Mouse (Mus musculus) T-cell, adult 2 months (primary cell): ENCODE data around the gene Sirt7.

Source experiments
- DNase-seq: peaks from one replicate; pipeline ENCODE4 v3.0.0; 2022; ENCODE audit warnings: low spot score

The Sirt7 gene

GRCm38 (mm10) chr11:120625152-120625775, at the start of gene Sirt7:
Gene Sirt7, minus strand, starts transcription at chr11:120625240.
- DNase-seq, result no peak

- DNase-seq, result no peak
These were observed 48.6 kb upstream of the Sirt7 start for GRCm38 (mm10) chr11:120673594-120674122.

GRCm38 (mm10) chr11:120672687-120673593, 47.9 kb upstream of the Sirt7 start, which contains the start of gene Aspscr1:
Gene Aspscr1, plus strand, starts transcription at chr11:120672973.
- peak; percentile 94 for DNase-seq

- DNase-seq, result no peak
These were observed 41.6 kb upstream of the Sirt7 start for GRCm38 (mm10) chr11:120666617-120667016.

DNA sequence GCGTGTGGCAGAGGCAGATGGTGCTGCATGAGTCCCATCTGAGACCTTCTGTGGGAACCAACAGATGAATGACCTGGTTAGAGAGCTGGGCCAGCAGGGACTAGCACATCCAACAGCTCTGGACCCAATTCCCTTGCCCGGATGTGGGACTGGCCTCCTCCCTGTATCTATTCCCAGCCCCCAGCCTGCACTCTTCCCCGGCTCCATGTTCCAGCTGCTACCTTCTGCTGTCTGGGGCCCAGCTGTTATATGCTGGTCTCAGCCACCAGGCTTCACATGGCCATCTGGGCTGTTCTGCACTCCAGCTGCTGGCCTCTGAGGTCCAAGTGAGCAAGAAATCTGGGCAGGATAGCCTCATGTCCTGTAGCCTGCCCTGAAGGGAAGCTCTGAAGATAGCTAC, 40.4 kb upstream of the Sirt7 start:
- no peak for DNase-seq

GRCm38 (mm10) chr11:120663714-120664113, 38.7 kb upstream of the Sirt7 start:
- DNase-seq, result no peak

- DNase-seq, result no peak
These were observed 37.7 kb upstream of the Sirt7 start for GRCm38 (mm10) chr11:120662759-120663158.

DNA sequence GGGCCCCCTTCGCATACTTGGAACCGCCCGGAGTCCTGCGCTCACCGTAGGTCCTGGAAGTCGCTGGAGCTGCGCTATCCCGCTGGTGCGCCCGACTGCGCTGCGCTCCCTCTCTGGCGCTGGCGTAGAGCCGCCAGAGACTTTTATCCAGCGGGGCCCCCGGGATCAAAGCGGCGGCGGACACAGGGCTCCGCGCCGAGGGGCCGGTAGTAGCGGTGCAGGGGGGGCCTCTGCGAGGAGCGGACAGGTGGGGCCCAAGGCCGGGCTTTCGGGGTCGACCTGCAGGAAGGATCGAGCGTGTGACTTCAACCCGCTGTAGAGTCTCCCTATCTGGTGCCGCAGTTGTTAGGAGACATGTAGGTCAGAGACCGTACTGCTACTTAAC, 36.0 kb upstream of the Sirt7 start, which contains the start of gene Notum:
Gene Notum (minus strand): TSS at position 100 of the 385 bp plus-strand sequence.
- no peak for DNase-seq

DNA sequence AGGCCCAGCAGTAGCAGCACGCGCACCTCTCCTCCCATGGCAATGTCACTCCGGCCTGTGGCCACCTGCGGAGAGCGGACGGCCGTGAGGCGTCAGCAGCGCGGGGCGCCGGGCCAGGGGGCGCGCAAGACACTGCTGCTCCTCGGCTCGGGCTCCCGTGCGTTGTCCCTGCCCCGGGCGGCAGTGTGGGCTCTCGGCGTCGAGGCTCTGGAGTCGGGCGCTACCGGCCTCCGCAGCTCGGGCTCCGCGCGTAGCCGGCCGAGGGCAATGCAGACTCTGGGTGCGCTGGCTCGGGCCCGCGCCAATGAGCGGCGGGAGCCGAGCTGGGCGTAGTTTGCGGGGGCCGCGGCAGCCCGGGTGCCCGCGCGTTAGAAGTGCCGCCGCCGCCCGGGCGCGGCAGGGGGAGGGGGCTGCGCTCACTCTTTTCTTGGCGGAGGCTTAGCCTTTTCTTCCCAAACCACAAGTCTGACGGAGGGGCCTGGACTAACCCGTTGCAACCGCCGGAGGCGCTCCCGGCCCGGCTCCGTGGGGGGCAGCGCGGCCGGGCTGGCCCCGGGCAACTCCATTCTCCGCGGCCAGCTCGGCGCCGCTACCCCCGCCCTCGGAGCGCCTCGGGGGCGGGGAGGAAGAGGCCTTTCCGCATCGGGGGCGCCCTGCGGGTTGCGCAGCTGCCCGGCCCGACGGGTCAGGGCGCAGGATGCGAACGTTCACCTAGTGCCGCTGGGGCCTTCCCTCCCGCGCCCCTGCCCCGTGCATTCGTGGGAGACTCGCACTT, 35.4 kb upstream of the Sirt7 start:
- no peak for DNase-seq

- DNase-seq, result no peak
These were observed 34.7 kb upstream of the Sirt7 start for GRCm38 (mm10) chr11:120659509-120660300.

GRCm38 (mm10) chr11:120658876-120659410, 33.9 kb upstream of the Sirt7 start:
- DNase-seq, result peak; percentile 71

DNA sequence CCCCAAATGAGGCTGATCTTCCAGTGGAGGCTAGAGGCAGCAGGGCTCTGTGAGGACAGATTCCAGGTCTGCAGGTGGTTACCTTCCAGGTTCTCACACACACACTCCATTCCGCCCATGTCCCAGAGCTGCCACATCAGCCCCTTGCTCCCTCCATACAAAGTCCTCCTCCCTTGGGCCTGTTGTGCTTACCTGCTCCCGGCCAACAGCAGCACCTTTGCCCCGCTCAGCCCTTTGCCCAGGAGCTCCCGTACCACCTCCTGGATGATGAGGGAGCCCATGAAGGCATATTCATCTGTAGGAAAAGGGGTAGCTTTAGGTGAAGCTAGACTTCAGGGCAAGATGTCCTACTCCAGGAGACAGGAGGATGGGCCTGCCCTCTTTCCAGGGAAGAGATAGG, 32.3 kb upstream of the Sirt7 start:
- DNase-seq, result no peak

- DNase-seq, result no peak
These were observed 29.7 kb upstream of the Sirt7 start for GRCm38 (mm10) chr11:120654741-120655140.

GRCm38 (mm10) chr11:120651872-120652271, 26.8 kb upstream of the Sirt7 start:
- DNase-seq, result no peak

GRCm38 (mm10) chr11:120648001-120648476, 23.0 kb upstream of the Sirt7 start, which contains the start of gene Myadml2:
Gene Myadml2, minus strand, starts transcription at chr11:120648158.
- DNase-seq, result no peak

- DNase-seq, result no peak
These were observed 22.2 kb upstream of the Sirt7 start for GRCm38 (mm10) chr11:120647047-120647830.

- DNase-seq, result peak; percentile 92
These were observed 18.6 kb upstream of the Sirt7 start, which contains the start of gene Pycr1 for GRCm38 (mm10) chr11:120643601-120643987. Gene Pycr1, minus strand, starts transcription at chr11:120643769.

DNA sequence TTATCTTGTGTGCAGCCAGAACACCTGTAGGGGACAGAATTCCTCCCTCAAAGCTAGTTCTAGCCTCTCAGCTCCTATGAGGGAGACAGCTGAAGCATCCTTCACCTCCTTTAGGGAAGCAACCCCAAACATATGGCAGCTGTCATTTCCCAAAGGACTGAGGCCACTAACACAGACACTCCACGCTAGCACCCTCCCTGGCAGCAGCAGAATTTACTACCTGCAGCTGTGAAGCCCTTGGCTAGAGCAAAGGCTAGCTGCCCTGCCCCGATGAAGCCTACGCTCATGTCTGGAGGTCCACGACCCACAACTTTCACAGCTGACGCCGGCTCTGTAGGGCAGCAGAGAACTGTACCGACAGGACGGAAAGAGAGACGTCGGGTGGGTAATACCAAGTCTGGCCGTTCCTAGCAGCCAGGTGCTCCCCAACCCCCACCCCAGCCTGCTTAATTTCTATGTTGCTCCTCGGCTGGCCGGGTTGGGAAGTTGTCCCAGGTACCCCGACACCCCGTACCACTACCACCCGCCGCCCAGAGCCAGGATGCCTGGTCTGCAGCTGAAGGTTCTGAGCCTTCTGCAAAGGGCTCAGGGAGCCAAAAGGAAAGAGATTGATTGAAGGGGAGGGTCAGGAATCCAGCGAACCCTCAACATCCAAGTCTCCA, 18.0 kb upstream of the Sirt7 start:
- DNase-seq, result peak; percentile 16

DNA sequence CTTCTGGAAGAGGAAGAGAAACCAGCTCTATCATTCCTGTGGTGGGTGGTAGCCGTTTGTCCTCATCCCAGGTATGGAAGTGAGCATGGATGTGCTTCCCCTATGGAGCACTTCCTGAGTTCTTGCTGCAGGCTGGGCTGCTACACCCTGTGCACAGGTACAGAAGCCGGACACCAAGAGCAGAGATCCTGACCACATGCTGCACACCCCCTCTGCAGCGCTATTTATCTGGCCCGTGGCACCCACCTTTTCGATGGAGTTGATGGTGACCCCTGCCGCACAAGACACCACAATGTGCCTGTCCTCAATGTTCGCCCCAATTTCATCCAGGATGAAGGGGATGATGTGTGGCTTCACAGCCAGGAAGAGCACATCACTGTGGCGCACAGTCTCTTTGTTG, 16.8 kb upstream of the Sirt7 start:
- DNase-seq, result no peak
